Mouse (Mus musculus): ENCODE measurements at regions not wholly inside any gene's neighbourhood (a gene's known extent, or its start where the extent isn't known, plus 50 kb on each side); places are given as distances from the start of the nearest gene placed in this dataset.
A peak's percentile ranks its signal among the peaks of the same experiment; 100 is the strongest.

DNA sequence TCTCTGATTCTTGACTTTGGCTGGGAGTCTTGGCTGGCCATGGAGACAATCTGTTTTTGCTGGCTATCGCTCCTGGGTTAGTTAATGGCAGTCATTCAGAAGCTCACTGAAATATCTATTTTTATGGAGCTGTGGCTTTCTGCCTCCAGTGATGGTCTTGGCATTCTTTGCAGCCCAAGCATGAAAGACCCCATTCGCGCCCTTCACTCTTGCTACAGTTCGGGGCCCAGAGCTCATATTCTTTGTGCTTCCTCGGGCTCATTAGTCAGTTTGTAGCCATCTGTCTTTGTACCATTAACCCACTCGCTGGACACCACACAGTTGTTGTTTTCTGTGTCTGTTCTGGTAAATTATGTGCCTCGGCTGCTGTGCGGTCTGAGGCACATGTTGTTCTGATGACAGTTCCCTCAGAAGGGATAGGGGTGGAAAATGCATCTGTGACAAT, 290.4 kb downstream of the Lmo7 start:
- H3K4me2 ChIP-seq (replicated peaks): no peak overlapping the region
- ATAC-seq (ENCODE audit: insufficient number of reproducible peaks, low FRiP score, low TSS enrichment, low read depth): no peak
- H3K36me3 ChIP-seq: no peaks in the 10 kb centered on the region
- H3K9me3 ChIP-seq (replicated peaks): no peaks in the 10 kb centered on the region
- H3K4me3 ChIP-seq (replicated peaks): no peak overlapping the region
- H3K9ac ChIP-seq: no peak overlapping the region
- no peaks in the 10 kb centered on the region for H3K27me3 ChIP-seq
- WGBS: 65% methylated on average over 8 of the region's 8 CpGs
- H3K4me1 ChIP-seq: no peaks in the 10 kb centered on the region; the same call in 1 of the 2 replicates
- H3K27ac ChIP-seq (replicated peaks): no peak overlapping the region

DNA sequence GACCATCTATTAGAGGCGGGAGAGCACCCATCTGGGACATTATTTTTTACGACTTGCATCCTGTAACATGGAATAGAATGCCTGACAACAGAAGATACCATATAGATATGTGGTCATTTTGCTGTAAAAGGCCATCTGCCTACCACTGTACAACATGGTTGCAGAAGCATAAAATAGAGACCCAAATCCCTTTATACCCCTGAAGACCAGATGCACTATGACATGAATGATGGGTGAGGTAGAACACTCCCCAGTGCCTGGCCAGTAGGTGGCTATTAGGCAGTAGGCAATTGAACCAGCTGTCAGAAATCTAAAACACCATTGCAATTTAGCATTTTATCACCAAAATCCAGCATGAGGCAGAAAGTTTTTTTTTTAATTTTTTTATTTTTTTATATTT, 289.6 kb downstream of the Lmo7 start:
- no peak overlapping the region for H3K4me3 ChIP-seq (replicated peaks)
- no peak overlapping the region for H3K9ac ChIP-seq
- H3K4me1 ChIP-seq: no peaks in the 10 kb centered on the region; the same call in 1 of the 2 replicates
- no peaks in the 10 kb centered on the region for H3K9me3 ChIP-seq (replicated peaks)
- no peaks in the 10 kb centered on the region for H3K27me3 ChIP-seq
- H3K36me3 ChIP-seq: no peaks in the 10 kb centered on the region
- H3K4me2 ChIP-seq (replicated peaks): no peak overlapping the region
- WGBS: 86% methylated on average over 2 of the region's 2 CpGs
- H3K27ac ChIP-seq (replicated peaks): no peak overlapping the region
- ATAC-seq (ENCODE audit: insufficient number of reproducible peaks, low FRiP score, low TSS enrichment, low read depth): no peak

DNA sequence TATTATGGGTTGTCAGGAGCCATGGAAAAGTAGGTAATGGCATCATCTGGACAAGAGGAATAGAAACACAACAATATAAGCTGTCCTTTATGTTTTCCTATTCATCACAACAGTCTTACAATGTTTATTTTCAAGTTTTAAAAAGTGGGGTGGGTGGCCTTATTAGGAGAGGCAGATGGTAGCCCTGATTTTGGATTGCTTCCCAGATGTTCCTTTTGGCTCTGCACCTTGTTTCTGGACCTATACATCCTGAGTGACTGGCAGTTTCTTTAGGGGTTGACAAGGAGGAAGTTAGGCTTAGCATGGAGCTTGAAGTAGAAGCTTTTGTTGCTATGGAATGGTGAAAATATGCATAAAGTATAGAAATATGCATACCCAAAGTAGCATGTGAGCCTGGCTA, 286.8 kb downstream of the Lmo7 start:
- H3K4me3 ChIP-seq (replicated peaks): no peak overlapping the region
- H3K9me3 ChIP-seq (replicated peaks): no peaks in the 10 kb centered on the region
- H3K4me1 ChIP-seq: no peaks in the 10 kb centered on the region; the same call in 1 of the 2 replicates
- H3K9ac ChIP-seq: no peak overlapping the region
- H3K27ac ChIP-seq (replicated peaks): no peak overlapping the region
- no peak for ATAC-seq (ENCODE audit: insufficient number of reproducible peaks, low FRiP score, low TSS enrichment, low read depth)
- no peaks in the 10 kb centered on the region for H3K36me3 ChIP-seq
- no peak overlapping the region for H3K4me2 ChIP-seq (replicated peaks)
- no peaks in the 10 kb centered on the region for H3K27me3 ChIP-seq

DNA sequence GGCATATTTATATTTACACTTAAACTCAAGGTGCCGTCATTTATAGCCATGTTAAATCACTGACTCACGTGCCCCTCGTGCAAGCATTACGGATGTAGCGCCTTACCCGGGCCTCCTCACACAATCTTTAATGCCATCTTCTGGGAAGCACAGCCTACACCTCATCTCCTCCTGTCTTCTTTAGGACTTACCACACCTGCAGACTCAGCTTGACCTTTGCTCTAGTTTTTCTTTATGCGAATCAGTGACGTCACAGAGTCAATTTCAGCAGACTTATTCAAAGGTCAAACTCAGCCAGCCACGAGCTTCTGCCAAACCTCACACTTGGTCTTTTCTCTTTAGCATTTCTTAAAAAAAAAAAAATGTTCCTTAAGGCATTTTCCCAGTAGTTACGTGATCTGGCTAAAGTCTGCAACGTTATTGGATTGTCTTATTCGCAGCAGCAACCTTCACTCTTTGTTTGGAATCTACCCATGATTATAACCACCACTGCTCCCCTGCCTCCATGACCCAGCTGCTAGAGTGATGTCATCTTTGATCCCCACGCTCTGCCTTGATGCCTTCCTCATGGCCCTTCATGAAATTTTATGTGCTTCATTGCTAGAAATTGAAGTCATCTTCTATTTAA, 285.3 kb downstream of the Lmo7 start:
- 60% methylated on average over 13 of the region's 13 CpGs for WGBS
- Histone ChIP-seq H3K36me3 (no peaks in the 10 kb centered on the region), H3K4me1 (no peaks in the 10 kb centered on the region; the same call in 1 of the 2 replicates), H3K4me3 (replicated peaks) (no peak overlapping the region), H3K27me3 (no peaks in the 10 kb centered on the region), H3K9ac (no peak overlapping the region), H3K9me3 (replicated peaks) (no peaks in the 10 kb centered on the region), H3K27ac (replicated peaks) (no peak overlapping the region), H3K4me2 (replicated peaks) (no peak overlapping the region)
- ATAC-seq (ENCODE audit: insufficient number of reproducible peaks, low FRiP score, low TSS enrichment, low read depth): no peak

DNA sequence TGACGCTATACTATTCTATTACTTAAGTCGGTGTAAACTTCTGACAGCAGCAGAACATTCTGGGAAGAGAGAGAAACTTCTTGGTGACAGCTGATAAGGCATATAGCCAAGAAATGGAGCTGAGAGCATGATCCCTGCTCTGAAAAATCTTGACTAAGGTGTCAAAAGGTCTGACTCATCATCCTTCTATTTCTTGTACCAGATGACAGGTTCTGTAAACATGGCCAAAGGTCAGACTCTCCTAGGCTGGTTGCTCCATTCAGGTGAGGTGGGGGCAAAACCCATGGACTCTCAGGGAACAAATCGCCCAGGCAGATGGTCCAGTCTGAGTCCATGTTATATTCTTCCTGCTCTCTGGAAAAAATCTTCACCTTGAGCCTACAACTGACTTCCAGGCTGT, 283.5 kb downstream of the Lmo7 start:
- Histone ChIP-seq H3K4me2 (replicated peaks) (no peak overlapping the region), H3K4me1 (no peaks in the 10 kb centered on the region; the same call in 1 of the 2 replicates), H3K9ac (no peak overlapping the region), H3K27ac (replicated peaks) (no peak overlapping the region), H3K36me3 (no peaks in the 10 kb centered on the region), H3K4me3 (replicated peaks) (no peak overlapping the region), H3K9me3 (replicated peaks) (no peaks in the 10 kb centered on the region), H3K27me3 (no peaks in the 10 kb centered on the region)
- 60% methylated on average over 3 of the region's 3 CpGs for WGBS
- ATAC-seq (ENCODE audit: insufficient number of reproducible peaks, low FRiP score, low TSS enrichment, low read depth): no peak

DNA sequence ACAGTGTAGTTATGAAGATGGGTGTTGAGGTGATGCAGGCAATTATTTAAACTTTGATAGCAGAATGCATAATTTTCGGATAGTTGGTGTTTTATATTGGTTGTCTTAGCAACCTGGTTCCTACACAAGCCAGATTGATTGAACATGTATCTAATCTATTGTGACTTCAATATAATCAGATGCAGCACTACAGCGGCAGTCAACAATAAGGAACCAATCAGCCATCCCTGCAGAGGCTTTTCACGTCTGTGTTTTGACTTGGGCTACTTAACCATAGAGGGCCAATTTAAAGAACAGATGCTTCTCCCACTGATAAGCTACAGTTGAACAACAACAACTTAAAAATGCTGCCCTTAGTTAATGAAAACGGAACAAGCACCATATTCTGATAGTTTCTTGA, 267.8 kb downstream of the Lmo7 start:
- no peak overlapping the region for H3K4me2 ChIP-seq (replicated peaks)
- H3K4me3 ChIP-seq (replicated peaks): no peak overlapping the region
- H3K4me1 ChIP-seq: no peaks in the 10 kb centered on the region
- no peaks in the 10 kb centered on the region for H3K36me3 ChIP-seq
- WGBS: 28% methylated on average over 4 of the region's 4 CpGs
- H3K9me3 ChIP-seq (replicated peaks): no peaks in the 10 kb centered on the region
- ATAC-seq (ENCODE audit: insufficient number of reproducible peaks, low FRiP score, low TSS enrichment, low read depth): no peak
- H3K27me3 ChIP-seq: no peaks in the 10 kb centered on the region
- no peak overlapping the region for H3K27ac ChIP-seq (replicated peaks)
- no peak overlapping the region for H3K9ac ChIP-seq

DNA sequence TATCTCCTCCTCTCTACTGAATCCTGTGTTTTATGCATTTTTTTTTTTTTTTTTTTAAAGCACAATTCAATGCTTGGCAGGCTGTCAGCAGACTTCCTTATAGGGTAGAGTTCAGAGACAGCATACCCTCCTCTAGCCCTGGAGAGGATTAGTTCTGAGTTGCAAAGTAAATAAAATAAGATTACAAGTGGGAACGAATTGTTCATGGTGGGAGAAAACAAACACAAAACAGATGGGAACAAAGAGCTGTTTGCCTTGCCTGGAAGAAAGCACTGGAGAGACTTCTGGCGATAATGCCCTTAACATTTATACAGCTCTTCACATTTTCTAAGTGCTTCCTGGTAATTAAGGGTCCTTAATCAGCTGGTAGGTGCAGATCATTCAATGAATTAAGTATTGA, 254.6 kb downstream of the Lmo7 start:
- peaks cover 4% of the 10 kb centered on the region for H3K4me1 ChIP-seq
- 5% methylated on average over 2 of the region's 2 CpGs for WGBS
- no peaks in the 10 kb centered on the region for H3K27me3 ChIP-seq
- H3K36me3 ChIP-seq: no peaks in the 10 kb centered on the region
- ATAC-seq (ENCODE audit: insufficient number of reproducible peaks, low FRiP score, low TSS enrichment, low read depth): peak; percentile 86
- peak overlapping the region; percentile 79 for H3K27ac ChIP-seq (replicated peaks)
- H3K9me3 ChIP-seq (replicated peaks): no peaks in the 10 kb centered on the region
- H3K4me3 ChIP-seq (replicated peaks): no peak overlapping the region
- H3K4me2 ChIP-seq (replicated peaks): no peak overlapping the region
- H3K9ac ChIP-seq: no peak overlapping the region
